17 mouse cellular contexts compared by ENCODE assay signal in the genomic region with DNA sequence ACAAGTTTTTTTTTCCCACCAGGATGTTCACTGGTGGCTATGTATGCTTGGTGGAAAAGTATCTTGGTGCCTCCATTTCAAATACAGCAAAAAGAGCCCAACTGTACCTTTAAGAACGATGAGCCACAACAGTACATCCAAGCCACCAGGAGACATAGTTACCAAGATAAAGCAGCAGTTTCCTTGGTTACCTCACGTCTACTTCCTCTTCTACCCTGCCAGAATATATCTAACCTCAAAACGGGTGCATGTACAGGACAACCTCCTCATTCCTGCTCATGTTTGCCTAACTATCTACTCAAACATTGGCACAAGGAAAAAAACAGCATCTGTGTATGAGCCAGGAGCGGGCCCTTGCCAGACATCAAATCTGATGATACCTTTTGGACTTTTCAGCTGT.
DNase-seq lines count a peak whose midpoint lies in the region; ATAC-seq lines count a peak whose summit lies in the region.
"Had no signal": no experiment of that assay in that cellular context is flagged by ENCODE, and none has a peak within 500 bp of the region (broad histone marks: within the 10 kb centered on the region; RNA-seq: fewer than 3 reads in every experiment).

No protein-coding gene starts in this region.

- ATAC-seq in granulocyte monocyte progenitor cell, adult 5-6 weeks (replicated peaks; ENCODE audit: poor library complexity, severe bottlenecking), result 0 out of 2 replicates have a peak, but pooled peaks have one; percentile 22
- ATAC-seq: intestine, embryonic 15.5 days had no signal

- 80% methylated on average over 4 of the region's 4 CpGs for WGBS in forebrain, embryonic 10.5 days

- H3K4me1 ChIP-seq in forebrain, embryonic 10.5 days, result no peaks in the 10 kb centered on the region
- H3K4me1 ChIP-seq: heart, embryonic 10.5 days; intestine, embryonic 15.5 days had no signal

- H3K4me3 ChIP-seq in forebrain, embryonic 10.5 days, result no peak overlapping the region
- H3K4me3 ChIP-seq: heart, embryonic 10.5 days; intestine, embryonic 15.5 days had no signal

- peak; percentile 2 for DNase-seq in layer of hippocampus, adult 9-10 months (ENCODE audit: low spot score)
- DNase-seq in layer of hippocampus, postnatal 36 days, result no peak
- peak; percentile 3 for DNase-seq in right cerebral cortex, adult 18-20 months
- DNase-seq in right cerebral cortex, postnatal 14 days, result no peak
- DNase-seq in thymus, postnatal 14 days, result no peak
- no peak for DNase-seq in forebrain, embryonic 10.5 days (ENCODE audit: extremely low spot score, low spot score)
- DNase-seq: cerebellum, postnatal 14 days; gastrocnemius, postnatal 25 days; heart, postnatal 10 days; kidney, postnatal 4 days; lung, postnatal 10 days; thymus, postnatal 36 days had no signal

- H3K27ac ChIP-seq in forebrain, embryonic 10.5 days, result no peak overlapping the region
- H3K27ac ChIP-seq: heart, embryonic 10.5 days; hindbrain, embryonic 14.5 days; intestine, embryonic 15.5 days; liver, embryonic 14.5 days had no signal

- H3K27me3 ChIP-seq in forebrain, embryonic 10.5 days (ENCODE audit: poor library complexity, severe bottlenecking), result peaks cover 96% of the 10 kb centered on the region
- H3K27me3 ChIP-seq: intestine, embryonic 15.5 days had no signal

- H3K36me3 ChIP-seq in forebrain, embryonic 10.5 days (replicated peaks), result no peaks in the 10 kb centered on the region
- H3K36me3 ChIP-seq: heart, embryonic 10.5 days; intestine, embryonic 15.5 days had no signal

- no peaks in the 10 kb centered on the region for H3K9me3 ChIP-seq in forebrain, embryonic 10.5 days
- H3K9me3 ChIP-seq: heart, embryonic 10.5 days; intestine, embryonic 15.5 days had no signal

Comparison
In these comparisons a context has a peak if more than half of its experiments do, and no peak if none do; other contexts are left out.
1. DNase-seq: peak in layer of hippocampus, adult 9-10 months (single experiment) and right cerebral cortex, adult 18-20 months (single experiment); none in layer of hippocampus, postnatal 36 days (0 of 2), right cerebral cortex, postnatal 14 days (single experiment), thymus, postnatal 14 days (single experiment) and forebrain, embryonic 10.5 days (single experiment).